Comparison of ENCODE assay signal across 11 mouse cellular contexts in the genomic region with DNA sequence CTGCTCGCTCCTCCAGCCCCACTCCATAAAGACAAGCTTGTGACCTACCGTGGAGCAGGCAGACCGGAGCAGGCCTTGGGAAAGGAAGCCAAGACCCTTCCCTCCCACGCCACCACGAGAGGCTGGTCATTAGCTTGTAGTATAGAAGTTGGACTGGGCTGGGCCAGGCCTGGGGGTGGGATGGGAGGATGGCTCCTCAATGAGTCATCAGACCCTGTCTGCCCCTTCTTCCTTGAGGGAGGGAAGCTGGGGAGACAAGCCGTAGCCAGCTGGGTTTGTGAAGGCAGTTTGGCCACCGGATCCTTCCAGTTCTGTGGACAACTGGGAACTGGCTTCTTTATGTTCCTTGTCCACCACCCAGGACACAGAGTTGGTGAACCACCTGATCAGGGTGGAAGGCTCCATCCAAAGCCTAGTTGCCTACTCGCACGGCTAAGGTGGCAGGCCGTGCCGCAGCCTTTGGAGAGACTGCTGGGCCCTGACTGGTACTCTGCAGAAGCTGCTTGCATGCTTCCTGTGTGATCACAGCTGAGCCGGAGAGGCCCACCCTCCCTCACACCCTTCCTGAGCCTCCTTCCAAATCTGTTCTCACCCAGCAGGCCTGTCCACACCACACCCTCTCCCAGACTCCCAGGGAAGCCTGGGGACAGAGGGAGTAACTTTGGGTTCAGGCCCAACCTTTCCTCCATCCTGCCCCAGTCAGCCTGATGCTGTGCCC. TPM values are rescaled to one million over a fixed set of nuclear protein-coding genes. Genes with fewer than 3 reads are reported as not detected.
DNase-seq lines count a peak whose midpoint lies in the region; ATAC-seq and TF ChIP-seq lines count a peak whose summit lies in the region.
"Had no signal": no experiment of that assay in that cellular context is flagged by ENCODE, and none has a peak within 500 bp of the region (broad histone marks: within the 10 kb centered on the region; RNA-seq: fewer than 3 reads in every experiment).

No protein-coding gene starts in this region.

- H3K4me2 ChIP-seq in embryonic facial prominence, embryonic 13.5 days, result no peak overlapping the region
- H3K4me2 ChIP-seq in liver, embryonic 16.5 days (ENCODE audit: low read depth, low read length), result no peak overlapping the region

- H3K9me3 ChIP-seq in embryonic facial prominence, embryonic 13.5 days, result peaks cover 5% of the 10 kb centered on the region; the same call in 1 of the 2 replicates
- H3K9me3 ChIP-seq in liver, embryonic 16.5 days (replicated peaks; ENCODE audit: control insufficient read depth, low read length), result peaks cover 5% of the 10 kb centered on the region

- ATAC-seq in embryonic facial prominence, embryonic 13.5 days (ENCODE audit: insufficient number of reproducible peaks, insufficient read depth, low FRiP score, low TSS enrichment, low read depth), result 0 out of 2 replicates have a peak, but pooled peaks have one; percentile 5
- peak; percentile 53 for ATAC-seq in liver, embryonic 16.5 days (ENCODE audit: low read depth)
- no peak for ATAC-seq in activated CD4-positive, CD25-positive, alpha-beta regulatory T cell, adult 4 months

- DNase-seq in liver, adult 2 months (ENCODE audit: extremely low read depth, low read depth, low spot score), result no peak
- no peak for DNase-seq in liver
- DNase-seq in heart, postnatal 36 days, result peak; percentile 61 to 76
- no peak for DNase-seq in left cerebral cortex, postnatal 10 days (ENCODE audit: extremely low spot score in 1 of 2, low spot score in 2 of 2)
- no peak for DNase-seq in left cerebral cortex, postnatal 25 days (ENCODE audit: low spot score in 2 of 2)
- DNase-seq: cerebellum, adult 11 months; right cerebral cortex, adult 18-20 months had no signal

- intact Hi-C loops in heart, postnatal 36 days (cut with DNase I), result no loop called here
- intact Hi-C loops in left cerebral cortex, postnatal 10 days (cut with DNase I), result no loop called here
- intact Hi-C loops in left cerebral cortex, postnatal 25 days (cut with DNase I), result no loop called here

- peak overlapping the region; percentile 61 for H3K27ac ChIP-seq in liver, adult 2 months (replicated peaks; ENCODE audit: insufficient read depth, low read depth, low read length)
- no peak overlapping the region for H3K27ac ChIP-seq in embryonic facial prominence, embryonic 13.5 days
- no peak overlapping the region for H3K27ac ChIP-seq in liver, embryonic 16.5 days (ENCODE audit: low read length)

- no peaks in the 10 kb centered on the region for H3K27me3 ChIP-seq in liver, adult 2 months (ENCODE audit: control insufficient read depth, insufficient read depth, low read length)
- H3K27me3 ChIP-seq in embryonic facial prominence, embryonic 13.5 days, result no peaks in the 10 kb centered on the region
- H3K27me3 ChIP-seq in liver, embryonic 16.5 days (ENCODE audit: control insufficient read depth, insufficient read depth, low read depth, low read length), result no peaks in the 10 kb centered on the region

- H3K36me3 ChIP-seq in liver, adult 2 months (ENCODE audit: control insufficient read depth, insufficient read depth, low read length), result no peaks in the 10 kb centered on the region
- H3K36me3 ChIP-seq in embryonic facial prominence, embryonic 13.5 days, result no peaks in the 10 kb centered on the region
- H3K36me3 ChIP-seq in liver, embryonic 16.5 days (ENCODE audit: control insufficient read depth, insufficient read depth), result no peaks in the 10 kb centered on the region

- no peak for TF ChIP-seq POLR2A in liver, adult 2 months (IDR thresholded peaks at IDR 0.05; ENCODE audit: extremely low read depth, insufficient read depth, low read length)

- H3K9ac ChIP-seq in liver, adult 2 months (ENCODE audit: low read depth, low read length), result no peak overlapping the region; the same call in 1 of the 2 replicates
- no peak overlapping the region for H3K9ac ChIP-seq in embryonic facial prominence, embryonic 13.5 days
- no peak overlapping the region for H3K9ac ChIP-seq in liver, embryonic 16.5 days (ENCODE audit: low read depth, low read length)

- WGBS in liver, adult 2 months, result 68% methylated on average over 12 of the region's 12 CpGs
- 89% methylated on average over 12 of the region's 12 CpGs for WGBS in embryonic facial prominence, embryonic 13.5 days
- 65% methylated on average over 12 of the region's 12 CpGs for WGBS in liver, embryonic 16.5 days (ENCODE audit: insufficient replicate concordance)

- TF ChIP-seq CTCF in liver, adult 2 months (IDR thresholded peaks at IDR 0.05; ENCODE audit: low read depth, low read length), result no peak

- peaks cover 8% of the 10 kb centered on the region for H3K4me1 ChIP-seq in liver, adult 2 months (ENCODE audit: control insufficient read depth, insufficient read depth, low read length)
- H3K4me1 ChIP-seq in embryonic facial prominence, embryonic 13.5 days, result no peaks in the 10 kb centered on the region
- H3K4me1 ChIP-seq in liver, embryonic 16.5 days (ENCODE audit: control insufficient read depth, low read depth, low read length), result peaks cover 10% of the 10 kb centered on the region

- H3K4me3 ChIP-seq in liver, adult 2 months (ENCODE audit: insufficient read depth, low read depth, low read length), result no peak overlapping the region
- H3K4me3 ChIP-seq in embryonic facial prominence, embryonic 13.5 days, result no peak overlapping the region
- no peak overlapping the region for H3K4me3 ChIP-seq in liver, embryonic 16.5 days (ENCODE audit: low read depth, low read length)

- no peaks in the 10 kb centered on the region for H3K79me2 ChIP-seq in liver, adult 2 months (ENCODE audit: control insufficient read depth, insufficient read depth, low read length)

RNA-seq across cellular contexts. Expression of a gene that starts 30.4 kb away (rescaled TPM):
- total RNA-seq in liver, adult 2 months (2014; rRNA removed), result 3.8 and 4.8 TPM in 2 replicates
- 6.4 and 8.0 TPM in 2 replicates for polyA plus RNA-seq in liver, adult 2 months (2012; rRNA removed)
- polyA plus RNA-seq in embryonic facial prominence, embryonic 13.5 days (2015; fragmentation: Nextera tagmentation; extraction: Ambion mirVana), result 2.2 and 4.4 TPM in 2 replicates
- total RNA-seq in heart, postnatal 36 days (2021), result 1 to 10 TPM; 3.7 to 3.8 TPM
- 3.2 and 3.6 TPM in 2 replicates for polyA plus RNA-seq in liver, embryonic 16.5 days (2015; fragmentation: Nextera tagmentation; extraction: Ambion mirVana)
- polyA plus RNA-seq in activated CD4-positive, CD25-positive, alpha-beta regulatory T cell, adult 4 months (2017; shearing (Covaris generic)), result 1 to 10 TPM; 2.0 TPM
- 1 to 10 TPM; 1.1 to 1.3 TPM for total RNA-seq in left cerebral cortex, postnatal 10 days (2021)
- under 1 TPM; 0.94 to 0.96 TPM for total RNA-seq in left cerebral cortex, postnatal 25 days (2021)
- polyA plus RNA-seq: G1E had no signal

RNA-seq across cellular contexts. Expression of a gene that starts 44.8 kb away (rescaled TPM):
- 1.6 and 1.9 TPM in 2 replicates for total RNA-seq in liver, adult 2 months (2014; rRNA removed)
- polyA plus RNA-seq in liver, adult 2 months (2012; rRNA removed), result 2.2 and 2.5 TPM in 2 replicates
- 10.5 and 16.1 TPM in 2 replicates for polyA plus RNA-seq in embryonic facial prominence, embryonic 13.5 days (2015; fragmentation: Nextera tagmentation; extraction: Ambion mirVana)
- 10 to 100 TPM; 18.2 to 19.7 TPM for total RNA-seq in heart, postnatal 36 days (2021)
- 631 and 674 TPM in 2 replicates for polyA plus RNA-seq in liver, embryonic 16.5 days (2015; fragmentation: Nextera tagmentation; extraction: Ambion mirVana)
- 1 to 10 TPM in 1 of 2 experiments, under 1 TPM in 1; 0.54 to 1.6 TPM for polyA plus RNA-seq in activated CD4-positive, CD25-positive, alpha-beta regulatory T cell, adult 4 months (2017; shearing (Covaris generic))
- total RNA-seq in left cerebral cortex, postnatal 10 days (2021), result 100 to 1,000 TPM; 141 to 143 TPM
- 100 to 1,000 TPM; 158 to 162 TPM for total RNA-seq in left cerebral cortex, postnatal 25 days (2021)

RNA-seq across cellular contexts. Expression of a gene that starts 47.9 kb away (rescaled TPM):
- total RNA-seq in liver, adult 2 months (2014; rRNA removed), result 0.18 and 0.81 TPM in 2 replicates
- polyA plus RNA-seq in liver, adult 2 months (2012; rRNA removed), result 1.2 and 1.4 TPM in 2 replicates
- polyA plus RNA-seq in embryonic facial prominence, embryonic 13.5 days (2015; fragmentation: Nextera tagmentation; extraction: Ambion mirVana), result 0.23 and 0.25 TPM in 2 replicates
- 10 to 100 TPM; 14.3 to 19.1 TPM for total RNA-seq in heart, postnatal 36 days (2021)
- 0.06 and 0.11 TPM in 2 replicates for polyA plus RNA-seq in liver, embryonic 16.5 days (2015; fragmentation: Nextera tagmentation; extraction: Ambion mirVana)
- polyA plus RNA-seq in activated CD4-positive, CD25-positive, alpha-beta regulatory T cell, adult 4 months (2017; shearing (Covaris generic)), result not detected
- total RNA-seq in left cerebral cortex, postnatal 10 days (2021), result 10 to 100 TPM; 18.4 to 19.8 TPM
- 10 to 100 TPM; 11.3 to 14.1 TPM for total RNA-seq in left cerebral cortex, postnatal 25 days (2021)
- polyA plus RNA-seq: G1E had no signal

Comparison
In these comparisons a context has a peak if more than half of its experiments do, and no peak if none do; other contexts are left out.
1. DNase-seq: peak in heart, postnatal 36 days (2 of 2); none in liver, adult 2 months (single experiment), liver (single experiment), left cerebral cortex, postnatal 10 days (0 of 2) and left cerebral cortex, postnatal 25 days (0 of 2).
2. RNA of a gene that starts 44.8 kb away (total RNA-seq): 158 to 162 TPM in left cerebral cortex, postnatal 25 days and 141 to 143 TPM in left cerebral cortex, postnatal 10 days; 18.2 to 19.7 TPM in heart, postnatal 36 days and 1.6 to 1.9 TPM in liver, adult 2 months; every median in the first group is over 4 times any median in the second.